Mouse (Mus musculus): ENCODE measurements around the gene Ddt. TPM values are rescaled to one million over a fixed set of nuclear protein-coding genes. Genes with fewer than 3 reads are reported as not detected.
"Not testable (repeated sequence)": the region's sequence is repeated elsewhere in the genome, so short reads cannot be mapped to it uniquely, and the experiment has no call there.

Ddt gene
- total RNA-seq, 2 experiments from 2014 or later, result 5.0 to 5.4 TPM

DNA sequence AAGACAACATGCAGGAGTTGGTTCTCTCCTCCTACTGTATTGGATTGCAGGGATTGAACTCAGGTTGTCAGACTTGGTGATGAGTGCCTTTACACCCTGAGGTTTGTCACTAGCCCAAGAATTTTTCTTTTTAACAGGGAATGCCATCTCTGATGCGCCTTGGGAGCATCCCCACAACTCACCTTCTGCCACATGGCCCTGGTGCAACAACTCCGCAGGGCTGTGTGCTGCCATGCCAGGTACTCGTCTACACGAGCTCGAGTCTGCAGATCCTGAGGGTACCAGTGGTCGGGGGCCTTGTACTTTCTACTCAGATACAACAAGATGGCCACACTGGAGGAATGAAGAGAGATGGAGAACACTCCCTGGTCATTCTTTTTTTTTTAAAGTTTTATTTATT is 3.3 kb upstream of the Ddt start:
- ATAC-seq (replicated peaks; ENCODE audit: low FRiP score, poor library complexity, severe bottlenecking), result no peak

DNA sequence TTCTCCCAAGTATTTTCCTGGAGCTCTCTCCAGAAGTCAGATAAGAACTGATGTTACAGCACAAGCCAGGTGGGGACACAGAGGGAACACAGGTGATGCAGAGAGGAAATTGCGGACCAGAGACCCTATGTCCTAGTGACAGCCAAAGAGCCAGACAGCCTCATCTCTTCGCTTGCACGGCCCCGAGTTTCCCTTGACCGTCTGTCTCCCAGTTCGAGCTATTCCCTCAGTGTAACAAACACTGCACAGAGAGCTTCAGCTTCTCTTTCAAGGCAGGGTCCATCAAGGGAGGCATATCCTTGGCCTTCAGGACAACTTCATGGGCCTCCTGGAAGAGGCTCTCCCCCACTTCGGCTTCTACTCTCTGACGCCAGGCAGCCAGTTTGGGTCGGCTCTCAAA is 1.4 kb upstream of the Ddt start:
- ATAC-seq (replicated peaks; ENCODE audit: low FRiP score, poor library complexity, severe bottlenecking), result no peak

DNA sequence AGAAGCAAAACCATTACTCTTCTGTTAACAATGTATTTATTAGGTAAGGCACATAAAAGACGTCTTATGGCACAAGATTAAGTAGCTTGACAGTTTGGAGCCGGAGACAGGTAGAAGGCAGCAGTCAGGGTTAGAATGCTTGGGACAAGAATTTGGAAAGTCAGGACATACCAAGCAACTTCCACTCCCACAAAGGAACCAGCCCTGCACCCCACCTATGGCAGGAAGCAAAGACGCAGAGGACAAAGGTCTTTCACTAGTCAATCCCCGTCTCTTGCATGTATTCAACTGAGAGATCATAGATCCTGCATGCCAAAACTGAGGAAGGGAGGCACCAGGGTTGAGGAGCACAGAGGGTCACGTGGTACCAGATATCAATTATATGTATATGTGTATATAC is 888 bp upstream of the Ddt start:
- no peak for ATAC-seq (replicated peaks; ENCODE audit: low FRiP score, poor library complexity, severe bottlenecking)

DNA sequence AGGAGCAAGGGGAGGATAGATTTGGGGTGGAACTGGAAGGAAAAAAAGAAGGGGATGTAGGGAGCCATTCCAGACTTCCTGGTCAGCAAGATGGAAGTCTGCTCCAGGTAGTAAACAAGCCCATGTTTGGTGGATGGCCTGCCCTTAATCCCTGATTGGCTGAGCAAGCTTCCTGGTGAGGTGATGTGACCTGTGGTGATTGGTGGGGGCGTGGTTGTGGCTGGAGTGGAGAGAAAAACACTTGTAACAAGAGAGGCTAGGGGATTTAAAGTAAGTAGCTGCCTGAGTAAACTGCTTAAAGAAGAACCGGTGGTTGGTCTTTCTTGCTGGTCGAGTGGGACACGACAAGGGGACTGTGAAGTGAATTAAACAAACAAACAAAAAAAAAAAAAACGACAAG is 5.5 kb downstream of the Ddt start:
- not testable (repeated sequence) for ATAC-seq (replicated peaks; ENCODE audit: low FRiP score, poor library complexity, severe bottlenecking)

DNA sequence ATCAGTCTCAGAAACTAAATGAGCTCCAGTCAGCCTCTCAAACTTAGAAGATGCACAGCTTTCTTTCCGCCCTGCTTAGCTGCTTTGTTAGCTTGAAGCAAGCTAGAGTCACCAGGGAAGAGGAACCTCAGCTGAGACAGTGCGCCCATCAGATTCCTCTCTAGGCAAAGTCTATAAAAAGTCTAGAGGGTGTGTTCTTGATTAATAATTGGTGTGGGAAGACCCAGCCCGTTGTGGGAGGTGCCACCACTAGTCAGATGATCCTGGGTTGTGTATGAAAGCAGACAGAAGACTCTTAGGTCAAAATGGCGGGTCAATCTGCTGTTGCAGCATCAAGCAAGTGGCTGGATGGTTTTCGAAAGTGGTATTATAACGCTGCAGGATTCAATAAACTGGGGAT is 6.4 kb downstream of the Ddt start:
- no peak for ATAC-seq (replicated peaks; ENCODE audit: low FRiP score, poor library complexity, severe bottlenecking)

DNA sequence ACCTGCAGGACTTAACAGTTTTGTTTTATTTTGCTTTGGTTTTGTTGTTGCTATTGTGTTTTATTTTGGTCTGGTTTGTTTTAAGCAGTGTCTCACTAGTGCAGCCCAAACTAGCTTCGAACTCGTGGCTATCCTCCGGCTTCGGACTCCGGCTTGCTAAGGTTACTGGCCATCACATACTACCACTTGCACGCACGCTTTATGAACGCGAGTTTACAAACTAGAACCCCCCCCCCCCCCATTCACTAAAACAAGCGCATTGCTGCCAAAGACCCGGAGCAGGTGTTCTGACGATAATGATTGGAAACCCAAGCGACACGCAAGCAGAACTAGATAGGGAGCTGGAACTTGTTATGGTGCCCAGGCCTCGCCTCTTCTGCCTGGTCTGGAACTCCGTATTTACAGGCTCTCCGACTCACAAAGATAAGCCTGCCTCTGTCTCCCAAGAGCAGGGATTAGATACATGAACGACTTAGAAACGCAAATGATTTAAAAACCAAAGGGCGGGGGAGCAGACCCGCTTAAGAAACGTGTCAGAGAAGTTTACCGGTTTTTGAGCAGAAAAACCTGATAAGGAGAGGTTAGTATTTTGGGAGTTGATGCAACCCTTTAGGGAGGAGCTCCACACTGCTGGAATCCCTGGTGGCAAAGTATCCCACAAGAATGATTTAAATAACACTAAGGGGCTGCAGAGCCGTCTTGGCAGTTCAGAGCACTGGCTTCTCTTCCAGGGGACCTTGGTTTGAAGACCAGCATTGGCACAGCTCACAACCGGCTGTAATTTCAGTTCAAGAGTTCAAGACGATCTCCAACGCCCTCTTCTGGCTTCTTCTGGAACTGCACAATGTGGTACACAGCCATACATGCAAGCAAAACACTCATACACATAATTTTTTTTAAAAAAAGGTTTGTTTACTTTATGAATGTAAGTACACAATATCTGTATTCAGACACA is 8.4 kb downstream of the Ddt start:
- peak; percentile 50 for ATAC-seq (replicated peaks; ENCODE audit: low FRiP score, poor library complexity, severe bottlenecking)

DNA sequence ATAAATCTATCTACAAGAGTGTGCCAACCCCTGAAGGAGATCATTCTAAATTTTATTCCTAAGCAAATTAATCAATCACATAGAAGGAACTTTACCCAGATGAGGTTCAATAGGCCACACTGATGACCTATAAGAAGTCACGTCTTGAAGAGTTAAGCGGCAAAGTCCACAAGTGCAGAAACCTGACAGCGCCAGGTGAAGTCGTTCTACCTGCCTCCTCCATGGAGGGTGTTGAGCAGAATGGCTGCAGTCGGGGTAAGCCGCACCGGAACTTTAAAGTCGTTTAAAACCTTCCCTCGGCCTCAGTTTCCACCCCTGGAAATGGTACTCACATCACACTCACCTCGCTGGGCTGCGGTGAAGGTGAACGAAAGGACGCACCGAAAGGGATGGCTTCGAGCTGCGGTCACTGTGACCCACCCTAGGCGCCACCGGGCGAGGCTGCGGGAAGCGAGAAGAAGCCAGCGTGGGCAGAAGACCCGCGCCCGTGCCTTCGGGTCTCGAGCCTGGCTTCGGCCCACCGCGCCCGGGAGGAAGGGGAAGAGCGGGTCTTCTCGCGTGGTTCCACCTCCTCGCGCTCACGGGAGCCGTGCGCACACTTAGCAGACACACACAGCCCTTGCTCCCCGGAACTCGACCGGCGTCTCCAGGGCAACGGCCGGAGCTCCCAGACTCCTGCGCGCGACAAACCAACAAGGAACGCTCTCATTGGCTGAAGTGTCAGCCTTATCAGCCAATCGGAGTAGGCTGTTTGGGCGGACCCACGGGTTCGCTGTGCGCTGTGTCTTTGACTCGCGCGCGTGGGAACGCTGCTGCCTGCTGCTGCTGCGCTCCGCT is 9.3 kb downstream of the Ddt start, which contains the start of gene Cabin1:
TSS of gene Cabin1 (minus strand) at position 660 of the 837 bp plus-strand sequence.
- peak; percentile 89 for ATAC-seq (replicated peaks; ENCODE audit: low FRiP score, poor library complexity, severe bottlenecking)

DNA sequence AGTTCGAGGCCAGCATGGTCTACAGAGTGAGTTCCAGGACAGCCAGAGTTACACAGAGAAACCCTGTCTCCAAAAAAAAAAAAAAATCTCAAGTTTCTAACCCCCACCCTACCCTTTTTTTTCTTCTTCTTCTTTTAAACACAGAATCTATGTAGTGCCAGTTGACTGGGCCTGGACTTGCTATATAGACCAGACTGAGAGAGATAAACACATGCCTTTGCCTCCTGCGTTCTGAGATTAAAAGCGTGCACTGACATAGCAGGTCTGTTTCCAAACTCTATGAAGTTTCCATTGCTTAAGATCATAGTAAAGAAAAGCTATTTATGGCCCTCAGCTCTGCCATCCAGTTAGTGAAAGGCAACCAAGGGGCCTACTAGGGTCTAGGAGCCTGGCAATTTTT is 10.8 kb downstream of the Ddt start:
- ATAC-seq (replicated peaks; ENCODE audit: low FRiP score, poor library complexity, severe bottlenecking), result peak; percentile 70

DNA sequence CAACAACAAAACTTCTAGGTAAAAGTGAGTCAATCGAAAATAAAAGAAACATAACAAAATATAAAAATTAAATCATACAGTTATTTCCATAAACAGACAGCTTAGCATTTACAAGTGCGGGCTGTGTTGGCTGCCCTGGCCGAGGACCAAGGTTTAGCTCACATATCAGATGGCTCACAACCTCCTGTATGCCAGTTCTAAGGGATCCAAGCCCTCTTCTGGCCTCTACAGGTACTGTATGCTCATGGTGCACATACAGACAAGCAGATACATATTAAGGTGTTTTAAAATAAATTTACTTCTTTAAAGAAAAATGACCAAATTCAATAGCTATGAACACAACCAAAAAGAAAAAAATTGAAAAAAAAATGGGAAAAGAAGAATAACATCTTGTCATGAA is 12.9 kb downstream of the Ddt start:
- ATAC-seq (replicated peaks; ENCODE audit: low FRiP score, poor library complexity, severe bottlenecking), result no peak

DNA sequence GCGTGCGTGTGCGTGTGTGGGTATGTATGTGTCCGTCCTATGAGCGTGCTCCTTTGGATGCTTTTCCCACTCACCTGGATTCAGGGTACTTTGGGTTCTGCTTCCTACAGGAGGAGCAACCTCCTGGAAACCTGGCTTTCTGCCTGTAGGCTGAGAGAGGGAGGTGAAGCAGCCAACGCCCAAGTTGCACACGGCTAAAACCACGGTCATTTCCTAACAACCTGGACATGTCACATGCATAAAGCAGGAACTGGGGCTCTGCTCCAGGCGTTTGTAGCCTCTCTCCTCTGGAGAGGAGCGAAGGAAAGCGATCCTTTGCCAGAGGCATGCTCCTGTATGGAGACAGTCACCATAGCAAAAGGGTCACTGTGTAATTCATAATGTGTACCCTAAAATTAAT is 16.5 kb downstream of the Ddt start:
- ATAC-seq (replicated peaks; ENCODE audit: low FRiP score, poor library complexity, severe bottlenecking), result no peak

DNA sequence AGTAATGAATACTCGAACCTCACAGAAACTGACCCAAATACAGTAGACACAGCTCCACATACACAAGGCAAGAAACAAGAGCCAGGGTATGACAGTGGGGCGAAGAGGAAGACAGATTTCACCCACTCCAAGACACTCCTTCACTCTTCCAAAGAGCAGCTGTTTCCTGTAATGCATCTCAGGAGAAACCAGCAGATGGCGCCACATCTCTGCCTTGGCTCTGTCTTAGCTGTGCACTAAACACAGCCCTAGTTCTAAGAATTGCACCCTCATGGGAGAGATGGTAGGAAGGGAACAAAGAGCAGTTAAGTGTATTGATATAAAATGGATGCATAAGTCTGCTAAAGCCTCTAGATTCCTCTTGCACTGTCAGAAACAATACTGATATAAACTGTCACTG is 29.2 kb downstream of the Ddt start:
- ATAC-seq (replicated peaks; ENCODE audit: low FRiP score, poor library complexity, severe bottlenecking), result peak; percentile 67

DNA sequence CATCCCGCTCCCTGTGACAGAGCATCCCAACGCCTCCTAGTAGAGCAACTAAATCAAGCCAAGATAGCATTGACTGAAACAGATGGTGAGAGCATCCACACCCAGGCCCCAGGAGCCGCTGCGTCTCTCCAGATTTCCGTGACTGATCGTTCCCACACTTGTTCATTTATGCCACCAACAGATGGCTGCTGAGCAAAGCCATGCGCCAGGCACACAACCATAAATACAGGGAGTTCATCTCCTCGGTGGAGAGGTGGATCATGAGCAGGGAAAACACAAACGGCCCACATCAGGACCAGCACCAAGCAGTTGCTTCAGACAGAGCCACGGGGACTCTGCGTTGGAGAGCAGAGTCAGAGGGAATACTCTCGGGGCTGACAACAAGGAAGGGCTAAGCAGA is 29.8 kb downstream of the Ddt start:
- ATAC-seq (replicated peaks; ENCODE audit: low FRiP score, poor library complexity, severe bottlenecking), result no peak

DNA sequence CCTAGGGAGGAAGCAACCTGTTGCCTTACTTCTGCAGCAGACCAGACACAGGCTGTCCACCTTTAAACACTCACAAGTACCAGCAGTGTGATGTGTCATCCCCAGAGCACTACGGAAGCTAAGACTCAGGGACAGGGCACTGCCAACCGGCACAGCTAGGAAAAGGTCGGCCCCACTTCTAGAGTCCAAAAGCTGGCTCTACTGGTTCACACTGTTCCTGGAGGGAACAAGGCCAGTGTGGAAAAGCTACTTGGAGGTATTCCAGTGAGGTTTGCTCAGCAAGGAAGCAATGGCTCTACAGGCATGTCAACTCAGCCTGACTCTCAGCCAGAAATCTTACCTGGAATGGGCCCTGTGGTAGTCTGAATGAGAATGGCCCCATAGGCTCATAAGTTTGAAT is 32.3 kb downstream of the Ddt start:
- no peak for ATAC-seq (replicated peaks; ENCODE audit: low FRiP score, poor library complexity, severe bottlenecking)

DNA sequence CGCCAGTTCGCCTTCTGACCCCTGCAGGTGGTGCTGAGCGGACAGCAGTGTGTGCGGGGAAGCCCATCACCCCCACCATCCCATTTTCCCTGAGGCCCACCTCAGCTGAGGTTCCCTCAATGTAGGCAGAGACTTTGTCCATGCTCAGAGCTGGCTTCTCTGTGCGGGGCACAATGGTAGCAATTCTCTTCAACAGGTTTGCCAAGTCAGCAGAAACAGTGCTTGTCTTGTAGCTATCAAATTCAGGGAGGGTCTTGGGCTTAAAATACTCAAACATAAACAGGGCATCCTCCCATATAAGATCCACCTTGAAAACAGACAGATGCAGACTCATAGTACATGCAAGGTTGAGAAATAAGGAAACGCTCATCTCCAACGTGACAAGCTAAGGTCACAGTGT is 47.8 kb downstream of the Ddt start:
- ATAC-seq (replicated peaks; ENCODE audit: low FRiP score, poor library complexity, severe bottlenecking), result no peak

Other genes starting within 250 kb of the Ddt start
- gene Lrrc75b, start 213.1 kb downstream of the Ddt start, total RNA-seq (2015; ENCODE audit: low replicate concordance), result not detected in 2 replicates
- not detected in 2 replicates for gene Lrrc75b, start 213.1 kb downstream of the Ddt start, total RNA-seq (2017; ENCODE audit: low replicate concordance)
- 1.3 and 3.6 TPM in 2 replicates for gene Ggt1, start 211.8 kb downstream of the Ddt start, total RNA-seq (2015; ENCODE audit: low replicate concordance)
- gene Ggt1, start 211.8 kb downstream of the Ddt start, total RNA-seq (2017; ENCODE audit: low replicate concordance), result not detected in 2 replicates
- gene Ggt5, start 184.1 kb downstream of the Ddt start, total RNA-seq (2015; ENCODE audit: low replicate concordance), result 0.42 and 1.3 TPM in 2 replicates
- 4.9 and 6.6 TPM in 2 replicates for gene Ggt5, start 184.1 kb downstream of the Ddt start, total RNA-seq (2017; ENCODE audit: low replicate concordance)
- gene Susd2, start 129.4 kb downstream of the Ddt start, total RNA-seq (2015; ENCODE audit: low replicate concordance), result 1.7 and 5.2 TPM in 2 replicates
- 3.8 and 4.0 TPM in 2 replicates for gene Susd2, start 129.4 kb downstream of the Ddt start, total RNA-seq (2017; ENCODE audit: low replicate concordance)
- 133 and 187 TPM in 2 replicates for gene Cabin1, start 9.1 kb downstream of the Ddt start, total RNA-seq (2015; ENCODE audit: low replicate concordance)
- 246 and 264 TPM in 2 replicates for gene Cabin1, start 9.1 kb downstream of the Ddt start, total RNA-seq (2017; ENCODE audit: low replicate concordance)
- gene Gm20441, start 7.5 kb upstream of the Ddt start, total RNA-seq (2015; ENCODE audit: low replicate concordance), result not detected in 2 replicates
- gene Gm20441, start 7.5 kb upstream of the Ddt start, total RNA-seq (2017; ENCODE audit: low replicate concordance), result not detected in 2 replicates
- 0.42 TPM in 1 of 2 replicates, not detected in the other for gene Gstt3, start 8.0 kb upstream of the Ddt start, total RNA-seq (2015; ENCODE audit: low replicate concordance)
- gene Gstt3, start 8.0 kb upstream of the Ddt start, total RNA-seq (2017; ENCODE audit: low replicate concordance), result 0.51 TPM in 1 of 2 replicates, not detected in the other
- 6.3 and 24.0 TPM in 2 replicates for gene Gstt1, start 25.2 kb upstream of the Ddt start, total RNA-seq (2015; ENCODE audit: low replicate concordance)
- gene Gstt1, start 25.2 kb upstream of the Ddt start, total RNA-seq (2017; ENCODE audit: low replicate concordance), result 4.1 and 6.8 TPM in 2 replicates
- gene Gstt4, start 49.1 kb upstream of the Ddt start, total RNA-seq (2015; ENCODE audit: low replicate concordance), result not detected in 2 replicates
- gene Gstt4, start 49.1 kb upstream of the Ddt start, total RNA-seq (2017; ENCODE audit: low replicate concordance), result 0.84 TPM in 1 of 2 replicates, not detected in the other
- 7.9 and 8.8 TPM in 2 replicates for gene Gstt2, start 64.0 kb upstream of the Ddt start, total RNA-seq (2015; ENCODE audit: low replicate concordance)
- 2.4 and 11.0 TPM in 2 replicates for gene Gstt2, start 64.0 kb upstream of the Ddt start, total RNA-seq (2017; ENCODE audit: low replicate concordance)
- gene Mif, start 86.8 kb upstream of the Ddt start, total RNA-seq (2015; ENCODE audit: low replicate concordance), result 47.2 and 79.7 TPM in 2 replicates
- gene Mif, start 86.8 kb upstream of the Ddt start, total RNA-seq (2017; ENCODE audit: low replicate concordance), result 48.1 and 65.8 TPM in 2 replicates
- 1.7 TPM in 1 of 2 replicates, not detected in the other for gene Derl3, start 120.0 kb upstream of the Ddt start, total RNA-seq (2015; ENCODE audit: low replicate concordance)
- not detected in 2 replicates for gene Derl3, start 120.0 kb upstream of the Ddt start, total RNA-seq (2017; ENCODE audit: low replicate concordance)
- 9.4 and 16.9 TPM in 2 replicates for gene Smarcb1, start 148.2 kb upstream of the Ddt start, total RNA-seq (2015; ENCODE audit: low replicate concordance)
- gene Smarcb1, start 148.2 kb upstream of the Ddt start, total RNA-seq (2017; ENCODE audit: low replicate concordance), result 15.7 and 16.7 TPM in 2 replicates
- 33.2 and 46.5 TPM in 2 replicates for gene Chchd10, start 159.7 kb upstream of the Ddt start, total RNA-seq (2015; ENCODE audit: low replicate concordance)
- 27.2 and 33.2 TPM in 2 replicates for gene Chchd10, start 159.7 kb upstream of the Ddt start, total RNA-seq (2017; ENCODE audit: low replicate concordance)
- gene Mmp11, start 163.1 kb upstream of the Ddt start, total RNA-seq (2015; ENCODE audit: low replicate concordance), result not detected in 2 replicates
- 1.1 TPM in 1 of 2 replicates, not detected in the other for gene Mmp11, start 163.1 kb upstream of the Ddt start, total RNA-seq (2017; ENCODE audit: low replicate concordance)
- 91.3 and 110 TPM in 2 replicates for gene Gm867, start 167.3 kb upstream of the Ddt start, total RNA-seq (2015; ENCODE audit: low replicate concordance)
- gene Gm867, start 167.3 kb upstream of the Ddt start, total RNA-seq (2017; ENCODE audit: low replicate concordance), result 27.6 and 34.8 TPM in 2 replicates
- not detected in 2 replicates for gene Vpreb3, start 169.6 kb upstream of the Ddt start, total RNA-seq (2015; ENCODE audit: low replicate concordance)
- not detected in 2 replicates for gene Vpreb3, start 169.6 kb upstream of the Ddt start, total RNA-seq (2017; ENCODE audit: low replicate concordance)
- not detected in 2 replicates for gene Gm5134, start 181.1 kb upstream of the Ddt start, total RNA-seq (2015; ENCODE audit: low replicate concordance)
- gene Gm5134, start 181.1 kb upstream of the Ddt start, total RNA-seq (2017; ENCODE audit: low replicate concordance), result 1.3 TPM in 1 of 2 replicates, not detected in the other